Mouse (Mus musculus): ENCODE measurements around the gene Cacybp. TPM values are rescaled to one million over a fixed set of nuclear protein-coding genes. Genes with fewer than 3 reads are reported as not detected.
A peak's percentile ranks its signal among the peaks of the same experiment; 100 is the strongest.

The Cacybp gene
- total RNA-seq, 2 experiments from 2014 or later, result 56.1 to 57.7 TPM

DNA sequence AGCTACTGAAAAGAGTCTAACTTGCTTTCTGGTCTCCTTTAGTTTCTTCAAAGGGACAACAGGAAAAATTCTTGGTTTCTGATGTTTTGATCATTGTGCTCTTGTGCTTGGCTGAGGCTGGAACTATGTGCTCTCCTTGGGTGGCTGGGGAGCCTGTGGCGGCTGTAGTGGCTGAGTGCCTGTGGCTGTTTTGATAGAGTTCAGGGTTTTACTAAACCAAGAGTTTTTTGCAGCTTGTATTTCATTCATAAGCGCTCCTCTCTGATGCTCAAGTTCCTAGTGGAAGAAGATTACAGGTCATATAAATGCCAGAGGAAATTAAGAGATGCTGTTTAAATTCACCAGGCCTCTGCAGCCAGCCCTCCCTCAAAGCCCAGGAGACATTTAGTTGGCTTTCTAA is 11.4 kb upstream of the Cacybp start:
- no peak for DNase-seq (ENCODE audit: low spot score in 2 of 2)

DNA sequence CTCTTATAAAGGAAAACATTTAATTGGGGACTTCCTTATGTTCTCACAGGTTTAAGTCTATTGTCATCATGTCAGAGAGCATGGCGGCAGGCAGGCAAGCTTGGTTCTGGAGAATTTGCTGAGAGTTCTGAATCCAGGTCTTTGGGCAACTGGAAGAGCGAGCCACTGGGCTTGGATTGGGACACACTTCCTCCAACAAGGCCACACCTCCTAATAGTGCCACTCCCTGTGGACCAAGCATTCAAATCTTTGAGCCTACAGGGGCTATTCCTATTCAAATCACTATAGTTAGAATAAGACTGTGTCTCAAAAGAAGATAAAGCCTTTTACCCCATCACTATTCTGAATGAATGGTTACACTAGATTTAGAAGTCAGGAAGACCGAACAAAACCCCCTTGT is 5.2 kb upstream of the Cacybp start:
- DNase-seq (ENCODE audit: low spot score in 2 of 2), result no peak

DNA sequence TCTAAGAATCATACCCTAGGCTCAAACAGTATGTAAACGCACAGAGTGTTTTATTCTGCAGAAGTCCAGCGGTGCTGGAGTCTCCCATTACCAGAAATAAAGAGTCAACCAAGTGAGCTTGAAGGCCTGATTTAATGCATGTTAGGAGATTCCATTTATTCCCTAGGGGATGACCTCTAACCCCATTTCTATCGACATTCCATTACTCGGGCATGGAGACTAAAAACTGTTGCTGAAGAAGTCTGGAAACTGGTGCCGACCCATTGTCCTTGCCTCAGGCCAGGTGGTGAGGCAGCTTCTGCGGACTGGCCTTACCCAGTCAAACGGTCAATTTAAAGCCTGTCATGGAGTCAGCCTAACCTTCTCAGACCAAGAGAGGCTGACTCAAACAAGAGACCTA is 1.5 kb upstream of the Cacybp start:
- no peak for DNase-seq (ENCODE audit: low spot score in 2 of 2)

DNA sequence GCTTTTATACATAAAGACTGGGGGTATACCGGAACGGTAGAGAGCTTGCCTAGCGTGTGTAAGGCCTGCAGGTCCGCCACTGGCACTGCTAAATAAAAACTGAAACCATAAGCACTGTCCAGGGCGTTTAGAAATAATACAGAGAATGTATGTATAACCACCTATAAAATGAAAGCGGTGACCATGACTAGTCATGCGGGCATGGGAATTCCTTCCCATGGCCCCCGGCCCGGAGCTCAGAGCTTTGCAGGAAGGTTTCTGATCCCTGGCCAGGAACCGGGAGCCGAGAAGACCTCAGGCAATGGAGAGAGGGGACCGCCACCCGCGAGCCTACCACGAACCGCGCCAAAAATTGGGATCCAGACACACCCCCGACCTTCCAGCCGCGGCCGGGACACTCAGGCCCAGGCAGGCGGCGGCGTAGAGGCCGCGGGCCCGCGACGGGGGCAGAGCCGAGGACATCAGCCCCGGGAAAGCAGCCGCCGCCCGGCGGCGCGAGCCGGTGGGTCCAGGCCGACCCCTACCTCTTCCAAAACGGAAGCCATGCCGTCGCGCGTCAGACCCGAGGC is 468 bp downstream of the Cacybp start:
- DNase-seq (ENCODE audit: low spot score in 2 of 2), result peak in 1 of 2 experiments; percentile 63

DNA sequence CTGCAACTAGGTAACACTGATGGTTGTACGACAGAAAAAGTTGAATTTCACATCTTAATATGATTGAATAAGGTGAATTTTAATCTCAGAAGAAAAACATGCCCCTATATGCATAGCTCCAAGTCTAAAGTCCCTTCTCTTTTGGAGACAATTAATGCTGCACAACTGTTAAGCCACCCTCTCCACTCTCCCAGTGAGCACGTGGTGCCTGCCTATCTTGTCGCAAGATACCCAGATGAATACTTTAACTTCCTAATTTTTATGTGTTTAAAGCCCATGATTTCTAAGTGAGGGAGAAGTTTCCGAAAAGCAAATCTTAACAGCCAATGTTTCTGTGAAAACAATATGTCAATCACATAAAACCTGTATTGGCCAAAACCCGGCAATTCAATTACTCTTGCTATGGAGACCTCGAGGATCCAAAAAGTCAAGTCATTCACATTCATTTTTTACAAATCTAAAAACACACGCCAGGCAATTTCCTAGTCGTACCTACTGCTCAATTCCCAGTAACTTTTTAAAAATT is 1.0 kb downstream of the Cacybp start:
- DNase-seq (ENCODE audit: low spot score in 2 of 2), result no peak

DNA sequence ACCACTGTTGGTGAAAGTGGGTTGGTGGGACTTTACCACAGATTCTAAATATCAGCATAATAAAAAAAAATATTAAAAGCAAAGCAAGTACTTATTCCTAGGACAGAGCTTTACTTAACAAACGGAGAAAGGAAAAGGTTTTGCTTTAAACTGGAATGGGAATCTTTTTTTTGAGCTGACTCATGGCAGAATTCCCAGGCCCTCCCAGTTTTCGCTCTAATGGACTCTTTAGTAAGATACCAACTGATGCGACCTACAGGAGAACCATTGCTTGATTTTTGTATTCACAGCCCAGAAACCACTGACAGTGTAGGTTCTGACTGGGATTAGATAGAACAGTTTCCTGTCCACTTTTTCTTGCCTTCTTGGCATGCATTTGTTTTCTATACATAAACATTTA is 2.1 kb downstream of the Cacybp start:
- DNase-seq (ENCODE audit: low spot score in 2 of 2), result no peak

DNA sequence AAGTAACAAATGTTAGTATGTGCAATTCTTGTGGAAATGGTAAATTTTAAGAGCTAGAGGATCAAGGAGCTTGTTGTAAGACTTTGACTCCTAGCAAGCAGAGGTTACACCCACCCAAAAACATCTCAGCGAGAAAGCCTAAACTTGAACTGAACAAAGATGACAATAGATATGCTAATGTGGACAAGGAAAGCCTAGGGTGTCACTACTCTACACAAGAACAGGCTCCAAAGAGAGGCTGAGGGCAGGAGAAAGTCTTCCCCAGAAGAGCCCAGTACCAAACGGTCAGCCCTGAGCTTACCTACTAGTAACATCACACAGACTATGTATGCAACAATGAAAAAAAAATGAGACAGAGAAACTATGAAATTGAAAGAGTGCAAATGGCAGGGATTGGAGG is 2.8 kb downstream of the Cacybp start:
- no peak for DNase-seq (ENCODE audit: low spot score in 2 of 2)

DNA sequence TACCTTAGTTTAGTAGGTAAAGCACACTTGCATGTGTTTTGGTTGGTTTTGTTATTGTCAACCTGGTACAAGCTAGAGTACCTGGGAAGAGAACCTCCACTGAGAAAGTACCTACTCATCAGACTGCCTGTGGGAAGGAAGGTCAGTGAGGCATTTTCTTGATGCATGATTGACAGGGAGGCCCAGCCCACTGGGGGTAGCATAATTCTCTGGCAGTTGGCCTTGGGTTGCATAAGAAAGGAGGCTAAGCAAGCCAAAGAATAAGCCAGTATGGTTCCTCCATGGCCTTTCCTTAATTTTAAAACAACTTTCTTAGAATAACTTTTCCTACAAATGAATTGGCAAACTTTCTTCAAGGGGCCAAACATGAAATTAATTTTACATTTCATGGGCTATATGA is 7.2 kb downstream of the Cacybp start:
- DNase-seq (ENCODE audit: low spot score in 2 of 2), result no peak

DNA sequence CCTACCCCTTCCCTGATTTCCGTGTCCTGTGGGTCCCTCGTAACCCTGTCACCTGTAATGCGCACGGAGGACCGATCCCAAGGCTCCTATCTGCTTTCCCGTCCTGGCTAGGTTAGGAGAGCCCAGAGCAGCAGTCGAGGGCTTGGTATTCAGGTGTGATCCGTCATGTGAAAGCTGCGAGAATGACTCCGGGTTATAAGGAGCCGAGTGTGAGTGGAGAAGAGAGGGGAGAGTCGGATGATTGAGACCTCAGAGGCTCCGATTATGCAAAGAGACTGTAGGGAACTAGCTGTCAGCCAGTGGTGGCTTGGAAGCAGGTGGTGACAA is 17.4 kb downstream of the Cacybp start:
- DNase-seq (ENCODE audit: low spot score in 2 of 2), result no peak

DNA sequence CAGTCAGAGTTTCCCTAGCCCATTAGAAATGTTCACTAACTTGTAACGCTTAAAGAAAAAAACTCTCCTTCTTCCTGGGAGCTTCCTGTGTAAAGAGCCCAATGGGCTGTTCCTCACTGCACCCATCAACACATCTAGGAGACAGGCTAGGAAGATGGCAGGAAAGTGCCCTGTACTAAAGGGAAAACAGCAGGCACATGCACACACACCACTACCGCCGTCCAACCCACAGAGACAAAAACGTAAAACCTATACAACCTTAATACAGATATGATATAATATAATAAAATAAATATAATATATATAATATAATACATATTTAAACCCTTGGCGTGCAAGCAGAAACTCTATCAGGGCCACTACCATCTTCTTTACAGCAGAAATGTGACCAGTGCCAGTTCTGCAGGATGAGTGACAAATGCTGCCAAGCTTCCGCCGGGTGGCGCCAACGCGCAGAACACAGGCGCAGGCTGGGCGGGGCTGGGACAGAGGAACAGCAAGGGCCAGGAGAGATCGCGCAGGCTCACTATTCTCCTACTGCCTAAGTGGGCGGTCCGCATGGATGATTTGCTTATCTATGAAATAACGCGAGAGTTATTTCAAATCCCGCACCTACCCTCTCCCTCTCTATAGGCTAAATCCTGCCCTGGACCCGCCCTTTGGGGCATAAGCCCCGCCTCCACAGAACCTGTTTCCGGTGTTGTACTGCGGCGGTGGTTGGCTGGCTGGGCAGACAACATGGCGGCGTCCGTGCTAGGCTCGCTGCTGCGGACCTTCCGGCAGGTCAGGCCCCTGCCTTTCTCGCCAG is 17.9 kb downstream of the Cacybp start, which contains the start of gene Mrps14:
Gene Mrps14 (plus strand): TSS at position 687 of the 808 bp plus-strand sequence.
- DNase-seq (ENCODE audit: low spot score in 2 of 2), result peak; percentile 93 to 98

DNA sequence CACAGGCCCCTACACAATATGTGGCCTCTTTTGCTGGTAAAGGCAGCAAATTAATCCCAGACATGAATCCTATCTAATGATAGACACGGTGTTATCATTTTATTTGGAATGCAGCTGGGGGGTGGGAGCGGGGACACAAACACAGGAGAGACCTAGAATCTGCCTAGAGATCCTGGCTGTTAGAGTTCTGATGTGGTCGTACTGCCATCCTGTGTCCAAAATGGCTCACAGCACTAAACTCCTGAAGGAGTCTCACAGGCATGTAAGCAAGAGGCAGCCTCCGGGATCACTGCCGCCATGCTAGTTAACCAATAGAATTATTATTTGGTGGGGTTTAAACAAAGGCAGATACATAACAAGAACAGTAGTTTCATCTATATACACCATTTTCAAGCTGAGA is 28.2 kb downstream of the Cacybp start:
- no peak for DNase-seq (ENCODE audit: low spot score in 2 of 2)

DNA sequence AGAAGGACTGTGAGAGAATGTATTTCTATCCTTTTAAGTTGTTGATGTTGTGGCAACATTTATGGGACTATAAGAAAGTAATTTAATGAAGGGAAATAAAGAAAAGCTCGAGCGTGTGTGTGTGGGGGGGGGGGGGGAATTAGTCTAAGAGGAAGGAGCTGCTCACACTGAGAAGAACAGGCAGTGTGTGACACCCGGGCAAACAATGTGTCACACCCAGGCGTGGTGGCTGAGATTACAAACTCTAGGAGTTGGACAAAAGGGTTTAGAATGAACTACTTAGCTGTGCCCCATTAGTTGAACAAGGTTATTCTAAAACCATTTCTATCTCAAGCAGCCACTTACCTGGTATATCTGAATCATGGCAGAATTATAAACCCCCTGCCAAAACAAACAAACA is 31.5 kb downstream of the Cacybp start:
- no peak for DNase-seq (ENCODE audit: low spot score in 2 of 2)

DNA sequence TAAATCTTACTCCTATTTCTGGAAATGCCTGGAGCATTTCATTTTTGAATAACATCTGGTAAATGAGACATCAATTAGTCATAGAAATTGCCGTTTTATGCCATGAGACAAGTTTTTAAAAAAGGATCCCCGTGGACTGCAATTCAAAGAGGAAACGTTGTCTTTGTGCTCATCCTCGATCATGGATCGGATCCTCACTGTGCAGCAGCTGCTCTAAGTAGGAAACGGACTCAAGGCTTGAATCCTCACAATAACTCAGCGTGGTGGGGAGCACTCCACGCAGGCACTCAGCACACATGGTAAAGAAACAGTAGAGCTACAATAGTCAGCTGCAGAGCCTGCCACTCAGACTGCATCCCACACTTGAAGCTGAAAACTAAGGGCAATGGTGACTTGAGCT is 35.8 kb downstream of the Cacybp start:
- DNase-seq (ENCODE audit: low spot score in 2 of 2), result no peak

DNA sequence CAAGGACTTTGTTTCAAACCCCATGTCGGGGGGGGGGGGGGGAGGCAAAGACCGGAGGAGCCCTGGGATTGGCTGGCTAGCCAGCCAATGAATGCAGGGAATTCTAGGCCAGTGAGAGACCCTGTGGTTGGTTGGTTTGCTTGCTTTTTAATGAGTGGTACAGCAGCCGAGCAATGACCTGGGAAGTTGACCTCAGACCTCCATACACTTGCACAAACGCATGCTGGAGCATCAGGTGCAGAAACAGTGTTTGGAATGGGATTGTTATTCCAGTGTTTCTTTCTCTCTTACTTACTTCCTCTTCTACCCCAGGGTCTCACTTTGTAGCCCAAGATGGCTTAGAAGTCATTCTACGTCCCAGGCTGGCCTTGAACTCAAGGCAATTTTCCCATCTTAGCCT is 46.1 kb downstream of the Cacybp start:
- no peak for DNase-seq (ENCODE audit: low spot score in 2 of 2)

DNA sequence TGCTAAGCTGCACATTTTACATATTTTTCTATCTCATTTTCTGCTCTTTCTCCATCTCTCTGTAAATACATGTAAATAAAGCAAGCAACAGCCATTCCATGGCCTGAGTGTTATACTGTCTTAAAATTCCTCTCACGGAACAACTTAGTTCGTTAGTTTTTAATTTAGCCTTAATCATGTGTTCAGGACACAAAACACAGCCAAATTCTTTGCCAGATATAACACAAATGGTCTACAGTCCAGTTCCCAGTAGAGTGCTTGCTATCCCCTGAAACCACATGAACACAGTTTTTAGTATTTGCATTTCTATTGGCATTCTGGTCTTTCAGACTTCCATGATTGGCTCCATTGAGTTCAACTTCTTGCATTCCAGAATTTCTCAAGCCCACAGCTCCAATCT is 54.5 kb downstream of the Cacybp start:
- no peak for DNase-seq (ENCODE audit: low spot score in 2 of 2)

DNA sequence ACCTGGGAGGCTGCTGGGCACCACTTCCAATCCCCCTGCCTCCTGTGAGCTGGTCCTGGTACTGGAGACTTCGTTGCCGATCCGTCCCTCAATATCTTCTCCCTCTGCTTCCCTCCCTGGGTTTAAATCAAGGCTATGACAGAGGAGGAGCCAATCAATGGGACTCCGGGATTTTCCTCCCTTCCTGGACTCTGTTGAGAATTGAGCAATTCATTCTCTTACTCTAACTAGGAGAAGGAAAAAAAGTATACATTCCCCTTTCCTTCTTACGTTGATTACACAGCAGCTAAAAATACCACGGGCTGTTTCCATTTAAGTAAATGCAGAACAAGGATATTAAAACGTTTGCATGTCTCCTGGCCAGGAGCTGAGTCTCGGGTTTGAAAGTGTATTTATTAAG is 59.2 kb downstream of the Cacybp start, which contains the start of gene Tnn:
Gene Tnn (minus strand): TSS at position 101 of the 400 bp plus-strand sequence.
- no peak for DNase-seq (ENCODE audit: low spot score in 2 of 2)

Other genes starting within 250 kb of the Cacybp start
- gene 4930523C07Rik, start 168.5 kb downstream of the Cacybp start, total RNA-seq (2021), result 10 to 100 TPM; 13.5 to 16.9 TPM
- gene Tnn, start 59.3 kb downstream of the Cacybp start, total RNA-seq (2021), result under 1 TPM; 0.05 to 0.10 TPM
- gene Mrps14, start 17.7 kb downstream of the Cacybp start, total RNA-seq (2021), result 10 to 100 TPM; 77.8 to 83.5 TPM

Data from gastrocnemius, postnatal 4 days (tissue).